Mouse (Mus musculus): ENCODE results near the gene Slco1b2.
"Not testable (repeated sequence)": the region's sequence is repeated elsewhere in the genome, so short reads cannot be mapped to it uniquely, and the experiment has no call there.

The Slco1b2 gene

GRCm38 (mm10) chr6:141629291-141629690 is at the start of gene Slco1b2:
Gene Slco1b2, plus strand, starts transcription at chr6:141629518.
- no peak for DNase-seq

- no peak for DNase-seq
Measured at GRCm38 (mm10) chr6:141584791-141585403, 44.4 kb upstream of the Slco1b2 start.

- no peak for DNase-seq
Measured at GRCm38 (mm10) chr6:141590002-141590401, 39.3 kb upstream of the Slco1b2 start.

- DNase-seq: not testable (repeated sequence)
Measured at GRCm38 (mm10) chr6:141590598-141591200, 38.6 kb upstream of the Slco1b2 start.

GRCm38 (mm10) chr6:141596081-141596480 is 33.2 kb upstream of the Slco1b2 start:
- no peak for DNase-seq

GRCm38 (mm10) chr6:141597037-141597436 is 32.3 kb upstream of the Slco1b2 start:
- no peak for DNase-seq

- no peak for DNase-seq
Measured at GRCm38 (mm10) chr6:141600940-141601339, 28.4 kb upstream of the Slco1b2 start.

- no peak for DNase-seq
Measured at GRCm38 (mm10) chr6:141610702-141611260, 18.5 kb upstream of the Slco1b2 start.

- no peak for DNase-seq
Measured at GRCm38 (mm10) chr6:141614017-141614416, 15.3 kb upstream of the Slco1b2 start.

- DNase-seq: no peak
Measured at GRCm38 (mm10) chr6:141615348-141615747, 14.0 kb upstream of the Slco1b2 start.

- DNase-seq: no peak
Measured at GRCm38 (mm10) chr6:141632935-141633334, 3.6 kb downstream of the Slco1b2 start.

- DNase-seq: no peak
Measured at GRCm38 (mm10) chr6:141635250-141635649, 5.9 kb downstream of the Slco1b2 start.

- no peak for DNase-seq
Measured at GRCm38 (mm10) chr6:141640639-141641038, 11.3 kb downstream of the Slco1b2 start.

- DNase-seq: no peak
Measured at GRCm38 (mm10) chr6:141687008-141687407, 57.7 kb downstream of the Slco1b2 start.

GRCm38 (mm10) chr6:141691246-141691645 is 61.9 kb downstream of the Slco1b2 start:
- DNase-seq: no peak
